Mouse (Mus musculus) heart, embryonic 15.5 days (tissue): ENCODE measurements at regions not wholly inside any gene's neighbourhood (a gene's known extent, or its start where the extent isn't known, plus 50 kb on each side); places are given as distances from the start of the nearest gene placed in this dataset.

Experiments used
- ATAC-seq: fragments of 200-750 bp; cut with Nextera tagmentation; replicated peaks from 2 replicates; pipeline ENCODE4 v1.8.0; 2017; ENCODE audit warnings: low read depth, moderate TSS enrichment; ENCODE audit not compliant: insufficient number of reproducible peaks, insufficient read depth, low FRiP score
- H3K27ac ChIP-seq: fragments of 300-500 bp; sonication (generic); 2 replicates; pipeline ENCODE4 v1.5.1; 2015; ENCODE audit warnings: mild to moderate bottlenecking, inconsistent platforms
- H3K27me3 ChIP-seq: fragments of 300-500 bp; sonication (generic); 2 replicates; pipeline ENCODE4 v1.6.1; 2015; ENCODE audit warnings: inconsistent platforms
- H3K36me3 ChIP-seq: fragments of 300-500 bp; sonication (generic); 2 replicates; pipeline ENCODE4 v1.6.1; 2015; ENCODE audit warnings: mild to moderate bottlenecking, inconsistent platforms
- H3K4me1 ChIP-seq: fragments of 300-500 bp; sonication (generic); replicated peaks from 2 replicates; pipeline ENCODE4 v1.6.1; 2015; ENCODE audit warnings: inconsistent platforms
- H3K4me2 ChIP-seq: fragments of 300-500 bp; sonication (generic); 2 replicates; pipeline ENCODE4 v1.6.1; 2015; ENCODE audit warnings: inconsistent platforms, mild to moderate bottlenecking, moderate library complexity
- H3K4me3 ChIP-seq: fragments of 300-500 bp; sonication (generic); 2 replicates; pipeline ENCODE4 v1.5.1; 2015; ENCODE audit warnings: mild to moderate bottlenecking, inconsistent platforms
- H3K9ac ChIP-seq: fragments of 300-500 bp; sonication (generic); 2 replicates; pipeline ENCODE4 v1.6.1; 2015; ENCODE audit warnings: mild to moderate bottlenecking, inconsistent platforms
- H3K9me3 ChIP-seq: fragments of 300-500 bp; sonication (generic); replicated peaks from 2 replicates; pipeline ENCODE4 v1.6.1; 2016; ENCODE audit warnings: inconsistent platforms
- WGBS: fragments of 180-500 bp; shearing (Covaris S2); methylation state at CpG from one replicate; pipeline ENCODE4 v1.1.7; 2015; ENCODE audit warnings: mixed read lengths; 5-methylcytosine and 5-hydroxymethylcytosine counted together

- no peak overlapping the region for H3K4me3 ChIP-seq
- H3K9ac ChIP-seq: no peak overlapping the region
- 74% methylated on average over 5 of the region's 5 CpGs for WGBS
- ATAC-seq: no peak
- H3K9me3 ChIP-seq: 0 out of 2 replicates have a peak, but pooled peaks cover 4% of the 10 kb centered on the region
- peaks cover 4% of the 10 kb centered on the region; the same call in 1 of the 2 replicates for H3K4me1 ChIP-seq
- no peak overlapping the region for H3K27ac ChIP-seq
- H3K36me3 ChIP-seq: no peaks in the 10 kb centered on the region
- no peak overlapping the region for H3K4me2 ChIP-seq
- no peaks in the 10 kb centered on the region for H3K27me3 ChIP-seq
Observed at GRCm38 (mm10) chr1:118741286-118741685, 113.5 kb downstream of the Tfcp2l1 start.

- H3K9ac ChIP-seq: no peak overlapping the region
- 70% methylated on average over 5 of the region's 5 CpGs for WGBS
- H3K4me1 ChIP-seq: no peaks in the 10 kb centered on the region
- no peaks in the 10 kb centered on the region for H3K9me3 ChIP-seq
- no peaks in the 10 kb centered on the region for H3K36me3 ChIP-seq
- no peak overlapping the region for H3K4me3 ChIP-seq
- no peak for ATAC-seq
- no peak overlapping the region for H3K27ac ChIP-seq
- H3K27me3 ChIP-seq: no peaks in the 10 kb centered on the region
- H3K4me2 ChIP-seq: no peak overlapping the region
Observed at GRCm38 (mm10) chr1:118748196-118748595, 120.5 kb downstream of the Tfcp2l1 start.

GRCm38 (mm10) chr1:118752869-118753268 is 125.1 kb downstream of the Tfcp2l1 start:
- Histone ChIP-seq H3K9me3 (no peaks in the 10 kb centered on the region), H3K4me3 (no peak overlapping the region), H3K27me3 (no peaks in the 10 kb centered on the region), H3K4me2 (no peak overlapping the region), H3K9ac (no peak overlapping the region), H3K27ac (no peak overlapping the region), H3K4me1 (peaks cover 10% of the 10 kb centered on the region), H3K36me3 (no peaks in the 10 kb centered on the region)
- ATAC-seq: no peak
- 83% methylated on average over 3 of the region's 3 CpGs for WGBS

GRCm38 (mm10) chr1:118756171-118756865 is 128.6 kb downstream of the Tfcp2l1 start:
- no peak for ATAC-seq
- WGBS: 32% methylated on average over 9 of the region's 9 CpGs
- Histone ChIP-seq H3K27me3 (no peaks in the 10 kb centered on the region), H3K36me3 (no peaks in the 10 kb centered on the region), H3K4me3 (no peak overlapping the region), H3K9ac (no peak overlapping the region), H3K4me1 (peaks cover 10% of the 10 kb centered on the region), H3K4me2 (no peak overlapping the region), H3K27ac (peak overlapping the region; percentile 18), H3K9me3 (no peaks in the 10 kb centered on the region)

GRCm38 (mm10) chr1:118757340-118758030 is 129.7 kb downstream of the Tfcp2l1 start:
- H3K36me3 ChIP-seq: no peaks in the 10 kb centered on the region
- H3K27me3 ChIP-seq: no peaks in the 10 kb centered on the region
- H3K27ac ChIP-seq: no peak overlapping the region
- H3K4me2 ChIP-seq: no peak overlapping the region
- no peaks in the 10 kb centered on the region for H3K9me3 ChIP-seq
- no peak overlapping the region for H3K9ac ChIP-seq
- H3K4me3 ChIP-seq: no peak overlapping the region
- 63% methylated on average over 3 of the region's 4 CpGs for WGBS
- ATAC-seq: no peak
- peaks cover 10% of the 10 kb centered on the region for H3K4me1 ChIP-seq

GRCm38 (mm10) chr1:118758031-118758400 is 130.3 kb downstream of the Tfcp2l1 start:
- no peak for ATAC-seq
- no peak overlapping the region for H3K4me2 ChIP-seq
- H3K9me3 ChIP-seq: no peaks in the 10 kb centered on the region
- H3K27me3 ChIP-seq: no peaks in the 10 kb centered on the region
- no peak overlapping the region for H3K9ac ChIP-seq
- no peak overlapping the region for H3K27ac ChIP-seq
- H3K36me3 ChIP-seq: no peaks in the 10 kb centered on the region
- 69% methylated on average over 4 of the region's 4 CpGs for WGBS
- H3K4me3 ChIP-seq: no peak overlapping the region
- H3K4me1 ChIP-seq: peaks cover 10% of the 10 kb centered on the region

- WGBS: 28% methylated on average over 7 of the region's 7 CpGs
- Histone ChIP-seq H3K9me3 (no peaks in the 10 kb centered on the region), H3K9ac (no peak overlapping the region), H3K4me1 (peaks cover 10% of the 10 kb centered on the region), H3K4me2 (no peak overlapping the region), H3K36me3 (no peaks in the 10 kb centered on the region), H3K27me3 (no peaks in the 10 kb centered on the region), H3K27ac (no peak overlapping the region), H3K4me3 (no peak overlapping the region)
- 0 out of 2 replicates have a peak, but pooled peaks have one; percentile 32 for ATAC-seq
Observed at GRCm38 (mm10) chr1:118759141-118759932, 131.6 kb downstream of the Tfcp2l1 start.

GRCm38 (mm10) chr1:118765525-118765924 is 137.8 kb downstream of the Tfcp2l1 start:
- Histone ChIP-seq H3K4me3 (no peak overlapping the region), H3K36me3 (no peaks in the 10 kb centered on the region), H3K27me3 (0 out of 2 replicates have a peak, but pooled peaks cover 8% of the 10 kb centered on the region), H3K9me3 (no peaks in the 10 kb centered on the region), H3K4me2 (no peak overlapping the region), H3K9ac (no peak overlapping the region), H3K27ac (no peak overlapping the region), H3K4me1 (0 out of 2 replicates have a peak, but pooled peaks cover 15% of the 10 kb centered on the region)
- 45% methylated on average over 9 of the region's 9 CpGs for WGBS
- 0 out of 2 replicates have a peak, but pooled peaks have one; percentile 38 for ATAC-seq

GRCm38 (mm10) chr1:118768831-118769230 is 141.1 kb downstream of the Tfcp2l1 start:
- Histone ChIP-seq H3K4me3 (no peak overlapping the region), H3K36me3 (no peaks in the 10 kb centered on the region), H3K9ac (no peak overlapping the region), H3K27me3 (0 out of 2 replicates have a peak, but pooled peaks cover 8% of the 10 kb centered on the region), H3K4me2 (no peak overlapping the region), H3K9me3 (no peaks in the 10 kb centered on the region), H3K4me1 (0 out of 2 replicates have a peak, but pooled peaks cover 15% of the 10 kb centered on the region), H3K27ac (no peak overlapping the region)
- WGBS: 25% methylated on average over 4 of the region's 4 CpGs
- ATAC-seq: no peak

- H3K9me3 ChIP-seq: no peaks in the 10 kb centered on the region
- no peak for ATAC-seq
- no peak overlapping the region for H3K27ac ChIP-seq
- 21% methylated on average over 9 of the region's 9 CpGs for WGBS
- H3K4me3 ChIP-seq: no peak overlapping the region
- no peaks in the 10 kb centered on the region for H3K36me3 ChIP-seq
- H3K9ac ChIP-seq: no peak overlapping the region
- no peak overlapping the region for H3K4me2 ChIP-seq
- H3K27me3 ChIP-seq: peaks cover 13% of the 10 kb centered on the region; the same call in 1 of the 2 replicates
- 0 out of 2 replicates have a peak, but pooled peaks cover 6% of the 10 kb centered on the region for H3K4me1 ChIP-seq
Observed at GRCm38 (mm10) chr1:118772261-118772660, 144.5 kb downstream of the Tfcp2l1 start.
